Mouse (Mus musculus) myocyte (in vitro differentiated cells): ENCODE measurements around the gene Ifna7.

Source experiments
- CEBPB ChIP-seq: IDR thresholded peaks from 2 replicates; pipeline ENCODE4 v1.6.1; 2011; ENCODE audit warnings: mild to moderate bottlenecking, moderate library complexity; ENCODE audit not compliant: poor library complexity, insufficient read depth, severe bottlenecking
- E2F4 ChIP-seq: IDR thresholded peaks from one replicate; pipeline ENCODE4 v1.6.1; 2011; ENCODE audit warnings: mild to moderate bottlenecking, control low read depth, moderate library complexity; ENCODE audit not compliant: insufficient read depth
- MAX ChIP-seq: IDR thresholded peaks from one replicate; pipeline ENCODE4 v1.6.1; 2011; ENCODE audit warnings: low read depth, mild to moderate bottlenecking, control low read depth
- MYOG ChIP-seq, 3 experiments: IDR thresholded peaks; one replicate each; pipeline ENCODE4 v1.6.1; 2011; ENCODE audit warnings: control low read depth in 2 of 3, low read depth in 2 of 3, mild to moderate bottlenecking in 2 of 3; ENCODE audit not compliant: insufficient read length in 2 of 3, control insufficient read depth in 1 of 3, insufficient read depth in 1 of 3
- POLR2A ChIP-seq: IDR thresholded peaks from one replicate; pipeline ENCODE4 v1.6.1; 2011; ENCODE audit warnings: low read depth, mild to moderate bottlenecking, control low read depth, moderate library complexity; ENCODE audit not compliant: insufficient read length
- POLR2AphosphoS2 ChIP-seq: IDR thresholded peaks from one replicate; pipeline ENCODE4 v1.6.1; 2011; ENCODE audit warnings: low read depth, control low read depth; ENCODE audit not compliant: insufficient read length
- TCF12 ChIP-seq: IDR thresholded peaks from one replicate; pipeline ENCODE4 v1.6.1; 2011; ENCODE audit warnings: mild to moderate bottlenecking, control low read depth; ENCODE audit not compliant: poor library complexity, insufficient read depth, severe bottlenecking
- USF1 ChIP-seq: IDR thresholded peaks from one replicate; pipeline ENCODE4 v1.6.1; 2011; ENCODE audit warnings: low read depth, mild to moderate bottlenecking, control low read depth, moderate library complexity

DNA sequence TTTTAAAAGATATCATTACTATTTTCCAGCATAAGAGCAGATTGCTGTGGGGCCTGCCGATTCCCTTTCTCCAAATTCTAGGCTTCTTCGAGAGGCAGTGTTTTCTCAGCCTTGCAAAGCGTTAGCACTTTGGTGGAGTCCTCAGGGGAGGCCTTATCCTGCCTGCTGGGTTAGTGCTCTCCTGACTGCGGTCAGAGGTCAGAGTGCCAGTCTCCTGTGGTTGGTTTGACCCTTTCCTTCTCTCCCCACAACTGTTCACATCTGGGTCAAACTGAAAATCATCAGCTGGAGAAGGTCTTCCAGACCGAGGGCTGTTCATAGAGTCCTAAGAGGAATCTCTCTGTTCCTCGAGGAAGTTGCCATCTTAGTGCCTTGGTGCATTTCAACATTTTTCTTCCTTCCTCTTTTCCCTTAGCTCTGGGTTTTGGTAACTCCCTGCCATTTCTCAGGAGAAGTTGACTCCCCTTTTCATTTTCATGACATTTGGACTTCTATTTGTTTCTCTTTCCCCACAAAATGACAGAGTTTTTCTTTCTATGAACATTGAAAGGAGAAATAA lies 49.1 kb downstream of the Ifna7 start:
- TF ChIP-seq CEBPB (no peak), MYOG (IDR thresholded peaks at IDR 0.05; ENCODE audit: control insufficient read depth in 1 of 3, insufficient read depth in 1 of 3, insufficient read length in 2 of 3, low read depth in 2 of 3) (no peak), USF1 (no peak), TCF12 (no peak), POLR2A (no peak), POLR2AphosphoS2 (no peak), E2F4 (no peak), MAX (no peak)
